Mouse (Mus musculus) cerebellum, adult 2 months (tissue): ENCODE results near the gene Ugt1a8.
"Not testable (repeated sequence)": the region's sequence is repeated elsewhere in the genome, so short reads cannot be mapped to it uniquely, and the experiment has no call there.

ENCODE experiments used
- CTCF ChIP-seq: fragments of 200-500 bp; IDR thresholded peaks from 2 replicates; pipeline ENCODE4 v1.5.1; 2011; ENCODE audit warnings: low read depth, mild to moderate bottlenecking, control low read depth, low read length, moderate library complexity, borderline replicate concordance; ENCODE audit not compliant: insufficient read depth
- POLR2A ChIP-seq: fragments of 200-500 bp; IDR thresholded peaks from 2 replicates; pipeline ENCODE4 v1.6.1; 2011; ENCODE audit warnings: low read length, control low read depth, borderline replicate concordance; ENCODE audit not compliant: insufficient read depth

DNA sequence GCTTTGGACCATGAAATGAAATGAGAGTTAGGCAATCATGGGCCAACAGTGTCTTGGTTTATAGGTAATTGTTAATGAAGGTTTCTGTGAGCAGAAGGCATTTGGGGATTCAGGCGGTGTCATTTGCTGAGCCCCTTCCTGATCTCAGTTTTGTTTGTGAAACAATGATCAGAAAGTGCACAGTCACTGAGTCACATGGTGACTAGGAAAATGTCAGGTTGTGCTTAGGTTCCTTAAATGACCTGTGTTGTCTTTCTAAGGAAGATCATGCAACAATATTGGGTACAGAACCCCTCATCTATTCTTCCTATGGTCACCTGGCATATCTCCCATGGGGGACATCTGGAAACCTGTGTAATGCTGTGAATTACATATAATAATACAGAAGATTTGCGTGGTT is 40.2 kb upstream of the Ugt1a8 start:
- TF ChIP-seq CTCF, POLR2A: not testable (repeated sequence)
